Mouse (Mus musculus) stomach, embryonic 14.5 days (tissue): Measurements from ENCODE around the gene Samd1. TPM values are rescaled to one million over a fixed set of nuclear protein-coding genes. Genes with fewer than 3 reads are reported as not detected.

Experiments
- ATAC-seq: fragments of 200-750 bp; cut with Nextera tagmentation; 2 replicates; pipeline ENCODE4 v1.8.0; 2017; ENCODE audit warnings: low read depth, moderate TSS enrichment; ENCODE audit not compliant: insufficient number of reproducible peaks, insufficient read depth, low FRiP score
- H3K27ac ChIP-seq: fragments of 300-500 bp; sonication (generic); 2 replicates; pipeline ENCODE4 v1.5.1; 2014; ENCODE audit warnings: mild to moderate bottlenecking, low read length, moderate library complexity, mixed read lengths
- H3K27me3 ChIP-seq: fragments of 300-500 bp; sonication (generic); 2 replicates; pipeline ENCODE4 v1.6.1; 2014; ENCODE audit warnings: low read length, control low read depth, mixed read lengths; ENCODE audit not compliant: control insufficient read depth, insufficient read depth
- H3K36me3 ChIP-seq: fragments of 300-500 bp; sonication (generic); 2 replicates; pipeline ENCODE4 v1.6.1; 2014; ENCODE audit warnings: mild to moderate bottlenecking, control low read depth, low read length, moderate library complexity, mixed read lengths; ENCODE audit not compliant: control insufficient read depth, insufficient read depth
- H3K4me1 ChIP-seq: fragments of 300-500 bp; sonication (generic); 2 replicates; pipeline ENCODE4 v1.6.1; 2014; ENCODE audit warnings: low read length, control low read depth, mixed read lengths; ENCODE audit not compliant: control insufficient read depth, insufficient read depth
- H3K4me2 ChIP-seq: fragments of 300-500 bp; sonication (generic); replicated peaks from 2 replicates; pipeline ENCODE4 v1.6.1; 2014; ENCODE audit warnings: low read depth, low read length, control low read depth
- H3K4me3 ChIP-seq: fragments of 300-500 bp; sonication (generic); 2 replicates; pipeline ENCODE4 v1.5.1; 2014; ENCODE audit warnings: low read depth, low read length, control low read depth
- H3K9ac ChIP-seq: fragments of 300-500 bp; sonication (generic); replicated peaks from 2 replicates; pipeline ENCODE4 v1.6.1; 2014; ENCODE audit warnings: low read depth, mild to moderate bottlenecking, control low read depth, low read length, moderate library complexity, mixed read lengths
- H3K9me3 ChIP-seq: fragments of 300-500 bp; sonication (generic); 2 replicates; pipeline ENCODE4 v1.6.1; 2016; ENCODE audit warnings: low read depth, low read length, control low read depth; ENCODE audit not compliant: control insufficient read depth
- WGBS: fragments of 180-500 bp; shearing (Covaris S2); extraction: QIAGEN DNeasy Blood & Tissue Kit; methylation state at CpG from one replicate; pipeline ENCODE4 v1.1.7; 2014; 5-methylcytosine and 5-hydroxymethylcytosine counted together
- microRNA counts: library from miRNA; unstranded; fragments of <30 nt; microRNA quantifications from one replicate; lab custom pipeline; 2016
- microRNA-seq: library from miRNA; unstranded; fragments of <30 nt; microRNA quantifications from one replicate; pipeline ENCODE4, GENCODE M21; 2016
- polyA plus RNA-seq: library from polyadenylated mRNA; unstranded; fragments of >200 nt; fragmentation: Nextera tagmentation; extraction: Ambion mirVana; gene quantifications from 2 replicates; pipeline ENCODE4 v1.2.1, GENCODE M21; 2014

The Samd1 gene
- polyA plus RNA-seq, 1 experiment from 2014 or later: 17.5 TPM

DNA sequence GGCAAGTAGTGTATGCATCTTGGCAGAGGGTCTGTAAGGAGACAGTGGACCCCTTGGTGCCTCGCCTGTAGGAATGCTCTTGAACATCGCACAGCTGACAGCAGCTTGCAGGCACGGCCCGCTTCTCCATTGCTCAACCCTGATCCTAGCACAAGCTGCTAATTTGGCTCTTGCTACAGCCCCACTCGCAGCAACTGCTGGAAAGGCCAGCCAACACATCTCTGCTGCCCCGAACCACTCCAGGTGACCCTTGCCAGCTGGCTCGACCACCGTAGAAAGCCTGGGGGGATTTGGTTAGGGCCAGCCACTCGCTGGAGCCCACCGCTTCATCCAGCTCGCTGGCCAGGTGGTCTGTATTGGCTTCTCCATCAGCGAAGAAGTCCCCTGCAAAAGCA is 45.5 kb downstream of the Samd1 start:
- Histone ChIP-seq H3K27ac (no peak overlapping the region), H3K4me3 (0 out of 2 replicates have a peak overlapping the region, but pooled peaks have one; percentile 26), H3K4me2 (peak overlapping the region; percentile 64), H3K36me3 (no peaks in the 10 kb centered on the region), H3K9ac (no peak overlapping the region), H3K4me1 (0 out of 2 replicates have a peak, but pooled peaks cover 3% of the 10 kb centered on the region), H3K9me3 (no peaks in the 10 kb centered on the region), H3K27me3 (peaks cover 29% of the 10 kb centered on the region)
- ATAC-seq: no peak
- 35% methylated on average over 12 of the region's 12 CpGs for WGBS

DNA sequence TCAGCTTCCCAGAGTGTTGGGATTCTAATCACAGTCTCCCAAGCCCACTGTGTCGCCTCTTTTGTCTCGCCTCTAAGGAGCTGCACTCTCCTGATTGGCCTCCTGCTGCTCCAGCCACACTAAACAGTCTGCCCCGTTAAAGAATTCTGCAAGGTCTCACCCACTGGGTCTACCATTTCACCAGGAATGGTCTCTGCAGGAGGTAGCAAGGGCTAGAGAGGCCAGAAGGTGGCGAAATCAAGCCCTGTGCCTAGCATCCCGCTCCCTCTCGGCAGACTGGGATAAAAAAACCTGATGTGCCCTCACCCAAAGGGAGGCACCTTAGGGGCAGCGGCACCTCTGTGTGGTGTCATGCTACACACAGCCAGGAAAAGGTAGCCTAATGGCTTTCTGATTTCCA is 46.6 kb downstream of the Samd1 start:
- Histone ChIP-seq H3K4me1 (0 out of 2 replicates have a peak, but pooled peaks cover 3% of the 10 kb centered on the region), H3K36me3 (no peaks in the 10 kb centered on the region), H3K27me3 (peaks cover 29% of the 10 kb centered on the region), H3K4me3 (no peak overlapping the region), H3K27ac (no peak overlapping the region), H3K4me2 (no peak overlapping the region), H3K9ac (no peak overlapping the region), H3K9me3 (no peaks in the 10 kb centered on the region)
- ATAC-seq: no peak
- WGBS: 11% methylated on average over 7 of the region's 7 CpGs

DNA sequence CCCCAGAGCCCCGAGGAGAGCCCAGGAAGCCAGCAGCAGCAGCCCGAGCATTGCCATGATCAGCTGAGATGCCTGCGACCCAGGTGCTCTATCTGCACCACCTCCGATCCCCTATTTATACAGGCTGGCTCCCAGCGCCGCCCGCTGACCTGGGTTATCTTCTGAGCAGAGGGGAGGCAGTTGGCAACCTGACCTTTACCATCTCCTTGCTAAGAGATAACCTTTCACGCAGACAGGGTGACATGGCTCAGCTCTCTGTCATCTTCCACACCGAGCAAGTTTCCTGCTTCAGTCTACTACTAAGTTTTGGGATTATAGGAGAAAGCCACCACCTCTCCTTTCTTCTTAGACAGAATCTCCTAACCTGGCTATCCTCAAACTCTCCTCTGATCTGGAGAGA is 47.4 kb downstream of the Samd1 start, which contains the start of gene Rln3:
TSS of gene Rln3 (minus strand) at position 101 of the 400 bp plus-strand sequence.
- Histone ChIP-seq H3K27ac (no peak within 1 kb of the TSS), H3K4me1 (0 out of 2 replicates have a peak, but pooled peaks cover 3% of the 10 kb centered on the region), H3K4me2 (0 out of 2 replicates have a peak within 1 kb of the TSS, but pooled peaks have one; percentile 12), H3K4me3 (no peak within 1 kb of the TSS; the same call in 1 of the 2 replicates), H3K27me3 (peaks cover 29% of the 10 kb centered on the region), H3K9me3 (no peaks in the 10 kb centered on the region), H3K36me3 (no peaks in the 10 kb centered on the region), H3K9ac (no peak within 1 kb of the TSS)
- ATAC-seq: no peak
- WGBS: 6% methylated on average over 9 of the region's 9 CpGs

DNA sequence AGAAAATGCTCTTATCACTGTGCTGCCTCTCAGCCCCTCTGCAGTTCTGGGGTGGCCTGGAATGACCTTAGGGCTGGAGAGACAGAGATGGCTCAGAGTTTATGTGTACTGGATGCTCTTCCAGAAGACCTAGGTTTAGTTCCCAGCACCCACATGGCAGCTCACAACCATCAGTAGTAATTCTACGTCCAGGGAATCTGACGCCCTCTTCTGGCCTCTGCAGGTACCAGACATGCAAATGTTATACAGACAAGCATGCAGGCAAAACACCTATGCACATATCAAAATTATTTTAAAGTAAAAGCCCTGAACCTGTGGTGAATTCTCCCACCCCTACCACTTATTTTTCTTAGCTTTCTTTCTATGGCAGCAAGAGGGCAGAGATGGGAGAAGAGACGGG is 49.0 kb downstream of the Samd1 start:
- H3K27me3 ChIP-seq: peaks cover 29% of the 10 kb centered on the region
- H3K9me3 ChIP-seq: no peaks in the 10 kb centered on the region
- H3K4me1 ChIP-seq: 0 out of 2 replicates have a peak, but pooled peaks cover 3% of the 10 kb centered on the region
- H3K4me3 ChIP-seq: no peak overlapping the region
- H3K27ac ChIP-seq: no peak overlapping the region
- ATAC-seq: no peak
- H3K36me3 ChIP-seq: no peaks in the 10 kb centered on the region
- WGBS: 77% methylated on average over 3 of the region's 3 CpGs
- no peak overlapping the region for H3K9ac ChIP-seq
- H3K4me2 ChIP-seq: no peak overlapping the region

DNA sequence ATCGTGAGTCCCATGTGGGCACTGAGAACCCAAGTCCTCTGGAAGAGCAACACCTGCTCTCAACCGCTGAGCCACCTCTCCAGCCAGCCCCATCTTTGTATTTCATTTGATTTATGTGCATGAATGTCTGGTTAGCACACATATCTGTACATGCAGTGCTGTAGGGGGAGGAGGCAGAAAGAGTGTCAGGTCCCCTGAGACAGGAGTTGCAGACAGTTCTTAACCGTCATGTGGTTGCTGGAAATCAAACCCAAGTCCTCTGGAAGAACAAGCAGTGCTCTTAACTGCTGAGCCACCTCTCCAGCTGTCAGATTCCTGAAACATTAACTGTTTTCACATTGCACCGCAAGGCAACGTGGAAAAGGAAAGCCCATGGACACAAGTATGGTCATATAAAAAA is 50.7 kb downstream of the Samd1 start:
- no peak overlapping the region for H3K27ac ChIP-seq
- no peaks in the 10 kb centered on the region for H3K4me1 ChIP-seq
- no peak overlapping the region for H3K9ac ChIP-seq
- ATAC-seq: no peak
- 57% methylated on average over 5 of the region's 5 CpGs for WGBS
- H3K27me3 ChIP-seq: peaks cover 23% of the 10 kb centered on the region
- H3K4me2 ChIP-seq: no peak overlapping the region
- no peaks in the 10 kb centered on the region for H3K9me3 ChIP-seq
- H3K36me3 ChIP-seq: no peaks in the 10 kb centered on the region
- no peak overlapping the region for H3K4me3 ChIP-seq

MicroRNAs within 50 kb of the gene (microRNA counts, 519-probe panel; counts per million panel counts)
- microRNA mmu-miR-1199 (lab: Ali Mortazavi, UCI): not detected

Small RNA genes within 50 kb of the gene (microRNA-seq; reads per million reads assigned to microRNA genes)
- gene Mir1199: not detected
- 2.6 reads per million, percentile 2 among the genes with 10 or more reads in this experiment for gene Mir8111

Other genes starting within 250 kb of the Samd1 start
- gene Adgrl1, start 97.6 kb upstream of the Samd1 start, polyA plus RNA-seq: 29.5 and 31.3 TPM in 2 replicates
- gene Gm10644, start 42.5 kb upstream of the Samd1 start, polyA plus RNA-seq: 0.56 and 0.70 TPM in 2 replicates
- 53.2 and 58.2 TPM in 2 replicates for gene Asf1b, start 42.2 kb upstream of the Samd1 start, polyA plus RNA-seq
- gene Prkaca, start 24.7 kb upstream of the Samd1 start, polyA plus RNA-seq: 101 and 112 TPM in 2 replicates
- 0.71 and 0.87 TPM in 2 replicates for gene 1700067K01Rik, start 3.8 kb downstream of the Samd1 start, polyA plus RNA-seq
- gene 2210011C24Rik, start 14.5 kb downstream of the Samd1 start, polyA plus RNA-seq: 1.1 and 1.3 TPM in 2 replicates
- 3.2 and 3.6 TPM in 2 replicates for gene Palm3, start 23.8 kb downstream of the Samd1 start, polyA plus RNA-seq
- 1.1 and 1.3 TPM in 2 replicates for gene Il27ra, start 44.9 kb downstream of the Samd1 start, polyA plus RNA-seq
- gene Rln3, start 47.3 kb downstream of the Samd1 start, polyA plus RNA-seq: not detected in 2 replicates
- gene Gm10643, start 67.5 kb downstream of the Samd1 start, polyA plus RNA-seq: 1.5 and 2.9 TPM in 2 replicates
- 10.4 and 12.0 TPM in 2 replicates for gene Rfx1, start 69.2 kb downstream of the Samd1 start, polyA plus RNA-seq
- gene Dcaf15, start 107.1 kb downstream of the Samd1 start, polyA plus RNA-seq: 9.0 and 10.8 TPM in 2 replicates
- gene Podnl1, start 128.3 kb downstream of the Samd1 start, polyA plus RNA-seq: 0.18 and 0.20 TPM in 2 replicates
- gene Cc2d1a, start 150.3 kb downstream of the Samd1 start, polyA plus RNA-seq: 17.9 and 18.2 TPM in 2 replicates
- 0.59 and 0.94 TPM in 2 replicates for gene 4930432K21Rik, start 150.4 kb downstream of the Samd1 start, polyA plus RNA-seq
- gene Nanos3, start 187.5 kb downstream of the Samd1 start, polyA plus RNA-seq: 3.3 and 5.0 TPM in 2 replicates
- 9.3 and 9.5 TPM in 2 replicates for gene Zswim4, start 239.4 kb downstream of the Samd1 start, polyA plus RNA-seq